Mouse (Mus musculus) spleen, postnatal 36 days (tissue): ENCODE data around the gene S1pr5.
"Not testable (repeated sequence)": the region's sequence is repeated elsewhere in the genome, so short reads cannot be mapped to it uniquely, and the experiment has no call there.

ENCODE experiments used
- DNase-seq, 2 experiments: peaks; one replicate each; pipeline ENCODE4 v3.0.0; 2022; ENCODE audit warnings: low spot score in 2 of 2, mixed read lengths in 1 of 2

Gene S1pr5

DNA sequence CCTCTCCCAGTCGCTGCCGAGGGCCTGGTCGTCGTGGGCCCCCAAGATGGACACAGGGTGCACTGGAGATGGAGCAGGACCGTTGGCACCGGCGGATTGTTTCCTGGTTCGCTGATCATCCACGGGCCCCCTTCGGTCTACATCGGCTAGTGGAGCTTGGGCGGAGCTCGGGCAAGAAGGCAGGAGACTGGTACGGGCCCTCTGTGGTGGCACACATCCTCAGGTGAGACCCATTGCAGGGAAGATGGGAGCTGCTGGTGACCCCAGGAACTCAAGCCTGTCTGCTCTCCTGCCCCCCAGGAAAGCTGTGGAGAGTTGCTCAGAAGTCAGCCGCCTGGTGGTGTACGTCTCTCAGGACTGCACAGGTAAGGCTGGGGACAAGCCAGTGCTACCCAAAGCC lies 20.1 kb upstream of the S1pr5 start:
- DNase-seq: no peak

- DNase-seq: no peak
Observed at GRCm38 (mm10) chr9:21266889-21267288, 18.6 kb upstream of the S1pr5 start.

GRCm38 (mm10) chr9:21265611-21266010 lies 17.4 kb upstream of the S1pr5 start:
- DNase-seq: no peak

GRCm38 (mm10) chr9:21265000-21265561 lies 16.8 kb upstream of the S1pr5 start, which contains the start of gene Atg4d:
Gene Atg4d (plus strand): TSS chr9:21265293.
- DNase-seq: peak; percentile 99 to 100

- peak in 1 of 2 experiments; percentile 51 for DNase-seq
Observed at GRCm38 (mm10) chr9:21264272-21264999, 16.2 kb upstream of the S1pr5 start.

GRCm38 (mm10) chr9:21261831-21262230 lies 13.6 kb upstream of the S1pr5 start:
- no peak for DNase-seq

DNA sequence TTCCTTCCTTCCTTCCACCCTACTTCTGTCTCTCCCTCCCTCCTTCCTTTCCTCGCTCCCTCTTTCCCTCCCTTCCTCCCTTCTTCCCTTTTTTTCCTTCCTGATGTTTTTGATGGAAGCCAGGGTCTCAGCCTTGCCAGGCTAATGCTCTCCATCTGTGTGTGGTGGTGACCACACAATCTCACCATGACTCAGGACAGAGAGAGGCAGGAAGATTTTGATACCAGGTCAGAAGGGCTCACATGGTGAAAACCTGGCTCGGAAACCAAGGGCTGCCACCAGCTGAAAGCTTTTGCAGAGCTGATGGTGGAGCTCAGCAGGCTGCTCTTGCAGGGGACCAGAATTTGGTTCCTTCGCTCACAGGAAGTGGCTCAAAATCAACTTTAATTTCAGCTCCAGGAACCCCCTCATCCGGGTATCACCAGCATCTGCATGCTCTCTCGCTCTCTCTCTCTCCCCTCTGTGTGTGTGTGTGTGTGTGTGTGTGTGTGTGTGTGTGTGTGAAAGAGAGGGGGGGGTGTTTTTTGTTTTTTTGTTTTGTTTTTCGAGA lies 12.3 kb upstream of the S1pr5 start:
- DNase-seq: no peak

DNA sequence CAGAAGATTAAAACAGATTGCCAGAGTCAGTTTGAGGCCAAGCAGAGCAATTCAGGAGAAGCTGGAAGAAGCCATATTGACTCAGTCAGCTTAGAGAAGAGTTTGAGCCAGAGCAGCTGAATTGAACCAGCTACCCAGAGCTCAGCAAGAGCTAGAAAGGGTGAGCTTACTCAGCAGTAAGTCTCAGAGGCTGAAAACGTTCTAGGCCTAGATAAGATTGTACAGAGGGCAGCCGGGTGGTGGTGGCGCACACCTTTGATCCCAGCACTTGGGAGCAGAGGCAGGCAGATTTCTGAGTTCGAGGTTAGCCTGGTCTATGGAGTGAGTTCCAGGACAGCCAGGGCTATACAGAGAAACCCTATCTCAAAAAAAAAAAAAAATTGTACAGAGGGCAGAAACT lies 8.1 kb upstream of the S1pr5 start:
- not testable (repeated sequence) for DNase-seq

GRCm38 (mm10) chr9:21254690-21255089 lies 6.4 kb upstream of the S1pr5 start:
- no peak for DNase-seq

DNA sequence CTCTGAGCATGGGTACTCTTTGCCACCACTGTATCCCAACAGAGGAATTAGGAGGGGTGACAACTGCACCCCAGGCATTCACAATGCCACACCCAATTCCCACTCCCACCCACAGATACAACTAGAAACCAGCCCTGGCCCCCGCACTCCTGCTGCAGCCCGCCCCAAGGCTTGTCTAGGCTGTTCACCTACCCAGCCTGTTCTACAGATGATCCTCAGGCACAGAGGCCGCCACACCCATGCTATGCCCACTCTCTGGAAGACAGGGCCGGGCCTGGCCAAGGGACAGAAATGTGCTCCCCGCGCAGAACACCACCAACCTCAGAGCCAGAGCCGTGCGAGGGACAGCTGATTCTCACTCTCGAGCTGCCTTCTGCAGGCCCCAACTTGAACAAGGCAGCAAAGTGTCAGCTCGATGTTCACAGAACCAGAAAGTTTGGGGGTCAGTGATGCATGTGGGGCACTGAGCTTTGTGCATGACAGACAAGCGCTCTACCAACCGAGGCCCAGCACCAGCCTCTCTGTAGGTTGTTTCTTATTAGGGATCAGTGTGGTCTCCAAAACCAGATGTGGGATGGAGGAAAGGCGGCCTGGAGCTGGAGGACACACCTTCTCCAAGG lies 3.0 kb upstream of the S1pr5 start:
- no peak for DNase-seq

- DNase-seq: no peak
Observed at GRCm38 (mm10) chr9:21250509-21250908, 2.3 kb upstream of the S1pr5 start.

DNA sequence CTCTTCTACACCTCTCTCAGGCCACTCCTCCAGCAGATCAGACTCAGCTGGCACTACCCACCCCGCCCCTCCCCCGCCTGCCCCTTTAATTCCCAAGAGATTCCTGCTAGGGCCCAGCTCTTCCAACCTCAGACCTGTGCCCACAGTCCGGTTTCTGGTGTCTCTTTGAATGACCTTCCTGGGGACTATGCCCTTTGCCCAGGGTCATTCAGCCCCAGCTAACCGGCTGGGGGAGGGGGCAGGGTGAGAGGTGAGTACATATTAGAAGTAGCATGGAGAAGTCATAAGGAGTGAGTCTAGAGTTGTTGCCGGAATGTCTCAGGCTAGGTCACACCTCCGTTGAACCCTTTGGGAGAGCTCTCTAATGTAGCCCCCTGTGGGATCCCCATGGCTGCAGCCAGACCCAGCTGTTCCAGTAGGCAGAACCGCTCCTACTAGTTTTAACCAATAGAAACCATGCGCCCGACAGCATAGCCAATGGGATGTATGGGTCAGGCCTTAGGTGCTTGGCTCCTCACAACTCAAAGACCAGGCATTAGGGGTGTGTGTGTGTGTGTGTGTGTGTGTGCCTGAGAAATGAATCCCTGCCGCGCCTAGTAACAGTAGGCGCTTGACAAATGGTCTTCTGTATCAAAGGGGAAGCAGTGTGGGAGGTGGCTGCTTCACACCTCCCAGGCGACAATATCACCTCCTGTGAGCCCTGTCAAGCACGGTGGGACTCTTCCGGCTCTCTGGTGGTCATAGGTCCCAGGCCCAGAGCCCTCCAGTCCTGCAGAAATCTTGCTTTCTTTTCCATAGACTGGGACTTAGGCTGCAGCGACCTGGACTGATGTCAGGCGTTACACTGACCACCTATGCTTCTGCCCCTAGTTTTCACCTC lies 1.6 kb upstream of the S1pr5 start:
- no peak for DNase-seq

- no peak for DNase-seq
Observed at GRCm38 (mm10) chr9:21246342-21246741, 1.9 kb downstream of the S1pr5 start.

GRCm38 (mm10) chr9:21245113-21245487 lies 3.1 kb downstream of the S1pr5 start:
- DNase-seq: no peak

DNA sequence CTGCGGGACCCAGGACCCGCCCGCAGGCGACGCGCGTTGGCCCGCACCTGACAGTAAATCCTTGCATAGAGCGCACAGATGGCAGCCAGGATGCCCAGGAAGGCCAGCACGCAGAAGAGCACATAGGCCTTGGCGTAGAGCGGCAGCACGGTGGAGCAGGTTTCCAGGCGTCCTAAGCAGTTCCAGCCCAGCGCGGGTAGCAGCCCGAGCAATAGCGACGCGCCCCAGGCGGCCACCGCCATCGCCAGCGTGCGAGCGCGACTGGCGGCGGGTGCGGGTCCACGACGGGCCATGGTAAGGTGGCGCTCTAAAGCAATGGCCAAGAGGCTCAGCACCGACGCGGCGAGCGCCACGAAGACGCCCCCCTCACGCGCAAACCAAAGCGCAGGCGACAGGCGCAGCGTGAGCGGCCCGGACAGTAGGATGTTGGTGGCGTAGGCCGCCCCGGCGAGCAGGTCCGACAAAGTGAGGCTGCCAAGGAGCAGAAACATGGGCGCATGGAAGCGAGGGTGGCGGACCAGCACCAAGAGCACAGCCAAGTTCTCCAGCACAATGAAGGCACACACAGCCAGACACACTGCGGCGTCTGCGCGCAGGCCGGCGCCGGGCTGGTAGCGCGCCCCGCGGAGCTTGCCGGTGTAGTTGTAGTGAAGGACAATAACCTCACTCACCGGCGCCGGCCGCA lies 3.7 kb downstream of the S1pr5 start:
- no peak for DNase-seq

DNA sequence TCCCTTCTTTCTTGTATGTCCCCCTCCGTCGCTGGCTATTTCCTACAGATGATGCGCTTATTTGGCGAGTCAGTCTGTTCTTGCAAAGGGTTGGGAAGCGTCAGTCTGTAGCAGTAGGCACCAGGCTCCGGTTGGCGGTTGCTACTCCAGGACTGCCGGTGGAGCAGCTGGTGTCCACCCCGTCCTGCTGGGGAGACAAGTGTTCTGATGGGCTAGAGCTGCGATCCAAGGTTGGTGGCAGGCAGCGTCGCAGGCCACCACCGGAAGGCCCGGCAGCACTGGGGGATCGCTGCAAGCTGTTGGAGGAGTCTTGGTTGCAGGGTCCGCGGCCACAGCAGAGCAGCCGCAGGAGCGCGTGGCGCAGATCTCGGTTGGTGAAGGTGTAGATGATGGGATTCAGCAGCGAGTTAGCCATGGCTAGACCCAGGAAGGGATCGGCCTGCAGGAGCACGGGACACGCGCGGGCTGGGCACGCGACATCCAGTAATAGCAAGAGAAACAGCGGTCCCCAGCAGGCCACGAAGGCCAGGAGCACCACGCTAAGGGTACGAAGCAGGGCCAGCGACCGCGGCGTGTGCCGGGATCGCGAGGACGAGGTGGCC lies 4.3 kb downstream of the S1pr5 start:
- DNase-seq: no peak

DNA sequence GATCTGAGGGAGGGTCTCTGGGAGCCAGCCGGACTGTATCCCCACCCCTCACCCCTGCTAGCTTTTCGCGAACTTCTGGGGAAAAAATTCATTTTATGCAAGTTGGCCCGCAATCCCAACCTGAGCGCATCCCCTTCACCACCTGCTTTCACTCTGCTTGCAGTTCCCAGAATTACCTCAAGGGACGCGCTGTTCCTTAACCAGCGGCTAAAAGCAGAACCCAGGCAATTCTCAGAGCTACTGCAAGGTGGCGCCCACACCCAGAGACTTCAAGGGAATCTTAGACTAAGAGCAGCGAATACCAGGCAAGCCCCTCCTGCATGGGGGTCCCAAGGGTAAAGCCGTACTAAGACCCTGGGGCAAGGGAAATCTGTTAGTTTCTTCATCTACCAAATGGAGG lies 6.9 kb downstream of the S1pr5 start:
- DNase-seq: peak; percentile 77 to 85

- no peak for DNase-seq
Observed at GRCm38 (mm10) chr9:21239465-21239848, 8.8 kb downstream of the S1pr5 start.

DNA sequence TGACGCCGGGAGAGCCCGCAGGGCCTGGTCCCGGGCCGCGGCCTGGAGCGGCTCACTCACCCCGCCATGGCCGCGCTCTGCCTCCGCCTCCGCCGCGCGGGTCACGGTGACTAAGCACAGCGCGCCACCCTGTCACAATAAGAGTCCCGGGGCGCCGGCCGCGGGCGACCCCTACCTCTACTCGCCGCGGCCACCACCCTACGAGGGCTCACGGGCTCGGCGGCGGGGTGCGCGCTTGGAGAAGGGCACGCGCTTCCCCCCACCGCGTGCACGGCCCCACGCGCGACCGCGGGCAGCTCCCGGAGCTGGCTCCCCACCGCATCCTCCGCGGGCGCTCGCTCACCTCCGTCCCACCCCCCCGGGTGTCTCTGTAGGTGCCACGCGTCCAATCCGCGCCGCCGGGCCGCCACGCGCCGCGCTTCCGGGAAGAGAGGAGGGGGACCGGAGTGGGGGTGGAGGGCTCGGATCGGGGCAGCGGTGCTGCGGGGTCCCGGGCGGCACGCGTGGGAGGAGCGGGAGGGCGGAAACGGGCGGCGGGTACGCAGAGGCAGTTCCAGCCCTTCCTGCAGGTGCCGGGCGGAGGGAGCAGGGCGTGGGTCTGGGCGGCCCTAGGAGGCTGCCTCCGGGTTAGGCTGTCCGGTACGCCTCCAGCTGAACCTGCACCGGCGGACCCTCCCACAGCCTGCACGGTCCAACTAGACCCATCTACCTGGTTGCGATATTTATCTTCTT lies 9.3 kb downstream of the S1pr5 start, which contains the start of gene Keap1:
Gene Keap1, minus strand, starts transcription at position 629 of the 732 bp plus-strand sequence.
- peak; percentile 83 for DNase-seq
